Mouse (Mus musculus): ENCODE data around the gene Islr2. TPM values are rescaled to one million over a fixed set of nuclear protein-coding genes. Genes with fewer than 3 reads are reported as not detected.

Gene Islr2
- total RNA-seq, 1 experiment = 12.8 TPM

- Histone ChIP-seq H3K36me3 (ENCODE audit: control insufficient read depth, insufficient read depth, low read length, poor library complexity, severe bottlenecking) (peaks cover 23% of the 10 kb centered on the region), H3K4me3 (ENCODE audit: insufficient read depth in 1 of 2, low read depth in 1 of 2, low read length in 2 of 2, poor library complexity in 1 of 2, severe bottlenecking in 1 of 2) (no peak overlapping the region), H3K9ac (ENCODE audit: insufficient read depth, low read depth, low read length, poor library complexity, severe bottlenecking) (no peak overlapping the region), H3K4me1 (ENCODE audit: control insufficient read depth in 2 of 2, insufficient read depth in 2 of 2, low read length in 2 of 2, poor library complexity in 1 of 2) (peaks cover 22 to 43% of the 10 kb centered on the region in 2 experiments), H3K9me3 (ENCODE audit: control insufficient read depth, insufficient read depth, low read depth, low read length) (no peaks in the 10 kb centered on the region), H3K27ac (ENCODE audit: insufficient read depth, low read depth, low read length, poor library complexity, severe bottlenecking) (no peak overlapping the region)
- TF ChIP-seq HCFC1 (IDR thresholded peaks at IDR 0.05; ENCODE audit: borderline replicate concordance, insufficient read depth, low read length) (no peak), CHD2 (IDR thresholded peaks at IDR 0.05; ENCODE audit: low read depth, low read length) (no peak; the same call in 1 of the 2 replicates), MAFK (IDR thresholded peaks at IDR 0.05; ENCODE audit: insufficient read depth, low read depth, low read length) (no peak), ZC3H11A (IDR thresholded peaks at IDR 0.05; ENCODE audit: borderline replicate concordance, low read depth, low read length) (peak; percentile 27; the same call in 1 of the 2 replicates), ZNF384 (IDR thresholded peaks at IDR 0.05; ENCODE audit: low read depth, low read length) (no peak)
- in situ Hi-C loops (cut with MboI; ENCODE audit: low sequenced_read_pairs in 2 of 2, unreplicated experiment in 2 of 2) = loop anchor here in 1 of 2 experiments (25.0 kb wide), 1 partner anchor 354 kb away; no protein-coding TSS in a partner anchor
- peak; percentile 59 for DNase-seq (ENCODE audit: low read depth, low spot score)
These were observed 12.3 kb upstream of the Islr2 start for GRCm38 (mm10) chr9:58216402-58216801.

DNA sequence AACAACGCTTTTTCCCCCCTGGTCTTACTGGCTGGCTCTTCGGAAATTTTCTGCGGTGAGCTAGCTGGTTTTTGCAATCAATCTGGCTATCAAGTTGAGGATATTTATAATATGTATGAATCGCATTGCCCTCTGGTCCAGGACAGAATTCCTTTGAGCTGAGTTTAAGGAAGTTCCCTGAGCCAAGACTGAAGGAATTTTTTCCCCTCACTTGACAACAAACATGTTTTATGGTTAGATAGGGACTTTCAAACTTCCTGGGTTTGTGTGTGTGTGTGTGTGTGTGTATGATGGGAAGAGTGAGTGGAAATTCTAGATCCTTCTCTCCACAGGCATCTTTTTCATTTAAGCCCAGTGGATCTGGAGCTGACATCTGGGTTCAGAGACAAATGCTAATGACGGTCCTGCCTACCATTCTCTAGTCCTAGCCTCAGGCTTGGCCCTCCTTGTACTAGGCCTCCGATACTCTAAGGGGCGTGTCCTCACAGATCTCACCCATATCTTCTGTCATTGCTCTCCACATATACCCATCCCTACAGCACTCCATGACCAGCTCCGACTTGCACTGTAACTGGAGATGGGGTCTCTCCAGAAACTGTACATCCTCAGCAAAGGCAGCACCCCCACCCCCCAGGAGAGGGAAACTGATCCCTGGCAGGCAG lies 10.5 kb upstream of the Islr2 start:
- H3K27ac ChIP-seq (ENCODE audit: insufficient read depth, low read depth, low read length, poor library complexity, severe bottlenecking) = no peak overlapping the region
- no peaks in the 10 kb centered on the region for H3K9me3 ChIP-seq (ENCODE audit: control insufficient read depth, insufficient read depth, low read depth, low read length)
- in situ Hi-C loops (cut with MboI; ENCODE audit: low sequenced_read_pairs in 2 of 2, unreplicated experiment in 2 of 2) = loop anchor here in 1 of 2 experiments (25.0 kb wide), 1 partner anchor 352 kb away; no protein-coding TSS in a partner anchor
- DNase-seq (ENCODE audit: low read depth, low spot score) = no peak
- no peak overlapping the region for H3K9ac ChIP-seq (ENCODE audit: insufficient read depth, low read depth, low read length, poor library complexity, severe bottlenecking)
- H3K4me1 ChIP-seq (ENCODE audit: control insufficient read depth in 2 of 2, insufficient read depth in 2 of 2, low read length in 2 of 2, poor library complexity in 1 of 2) = peaks cover 29 to 42% of the 10 kb centered on the region in 2 experiments
- no peak for TF ChIP-seq MAFK (IDR thresholded peaks at IDR 0.05; ENCODE audit: insufficient read depth, low read depth, low read length)
- TF ChIP-seq ZNF384 (IDR thresholded peaks at IDR 0.05; ENCODE audit: low read depth, low read length) = no peak
- no peak for TF ChIP-seq CHD2 (IDR thresholded peaks at IDR 0.05; ENCODE audit: low read depth, low read length)
- no peak for TF ChIP-seq ZC3H11A (IDR thresholded peaks at IDR 0.05; ENCODE audit: borderline replicate concordance, low read depth, low read length)
- TF ChIP-seq HCFC1 (IDR thresholded peaks at IDR 0.05; ENCODE audit: borderline replicate concordance, insufficient read depth, low read length) = no peak
- H3K4me3 ChIP-seq (ENCODE audit: insufficient read depth in 1 of 2, low read depth in 1 of 2, low read length in 2 of 2, poor library complexity in 1 of 2, severe bottlenecking in 1 of 2) = no peak overlapping the region
- H3K36me3 ChIP-seq (ENCODE audit: control insufficient read depth, insufficient read depth, low read length, poor library complexity, severe bottlenecking) = peaks cover 10% of the 10 kb centered on the region

DNA sequence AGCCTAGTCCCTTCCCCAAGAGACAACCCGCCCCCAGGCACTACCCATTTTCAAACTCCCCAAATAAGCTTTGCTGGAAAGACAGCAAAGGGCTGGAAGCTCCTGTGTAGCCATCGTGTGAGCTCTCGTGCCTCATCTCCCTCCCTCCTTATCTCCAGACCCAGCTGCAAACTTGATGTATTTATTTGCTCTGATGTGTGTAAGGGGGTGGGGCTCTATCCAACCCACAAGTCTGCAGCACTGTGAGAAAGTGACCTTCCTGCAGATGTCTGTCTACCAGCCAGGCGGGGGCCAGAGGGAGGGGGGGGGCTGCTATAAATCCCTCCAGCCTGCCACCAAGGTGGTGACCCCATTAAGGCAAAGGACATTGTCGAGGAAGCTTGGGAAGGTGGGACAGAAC lies 9.7 kb upstream of the Islr2 start:
- TF ChIP-seq MAFK (IDR thresholded peaks at IDR 0.05; ENCODE audit: insufficient read depth, low read depth, low read length) (no peak), CHD2 (IDR thresholded peaks at IDR 0.05; ENCODE audit: low read depth, low read length) (no peak), ZNF384 (IDR thresholded peaks at IDR 0.05; ENCODE audit: low read depth, low read length) (no peak), HCFC1 (IDR thresholded peaks at IDR 0.05; ENCODE audit: borderline replicate concordance, insufficient read depth, low read length) (no peak), ZC3H11A (IDR thresholded peaks at IDR 0.05; ENCODE audit: borderline replicate concordance, low read depth, low read length) (no peak)
- Histone ChIP-seq H3K9me3 (ENCODE audit: control insufficient read depth, insufficient read depth, low read depth, low read length) (no peaks in the 10 kb centered on the region), H3K36me3 (ENCODE audit: control insufficient read depth, insufficient read depth, low read length, poor library complexity, severe bottlenecking) (peaks cover 3% of the 10 kb centered on the region; the same call in 1 of the 2 replicates), H3K4me1 (ENCODE audit: control insufficient read depth in 2 of 2, insufficient read depth in 2 of 2, low read length in 2 of 2, poor library complexity in 1 of 2) (peaks cover 34 to 38% of the 10 kb centered on the region in 2 experiments), H3K4me3 (ENCODE audit: insufficient read depth in 1 of 2, low read depth in 1 of 2, low read length in 2 of 2, poor library complexity in 1 of 2, severe bottlenecking in 1 of 2) (no peak overlapping the region), H3K27ac (ENCODE audit: insufficient read depth, low read depth, low read length, poor library complexity, severe bottlenecking) (no peak overlapping the region), H3K9ac (ENCODE audit: insufficient read depth, low read depth, low read length, poor library complexity, severe bottlenecking) (no peak overlapping the region)
- no peak for DNase-seq (ENCODE audit: low read depth, low spot score)
- in situ Hi-C loops (cut with MboI; ENCODE audit: low sequenced_read_pairs in 2 of 2, unreplicated experiment in 2 of 2) = loop anchor here in 1 of 2 experiments (25.0 kb wide), 1 partner anchor 352 kb away; no protein-coding TSS in a partner anchor

DNA sequence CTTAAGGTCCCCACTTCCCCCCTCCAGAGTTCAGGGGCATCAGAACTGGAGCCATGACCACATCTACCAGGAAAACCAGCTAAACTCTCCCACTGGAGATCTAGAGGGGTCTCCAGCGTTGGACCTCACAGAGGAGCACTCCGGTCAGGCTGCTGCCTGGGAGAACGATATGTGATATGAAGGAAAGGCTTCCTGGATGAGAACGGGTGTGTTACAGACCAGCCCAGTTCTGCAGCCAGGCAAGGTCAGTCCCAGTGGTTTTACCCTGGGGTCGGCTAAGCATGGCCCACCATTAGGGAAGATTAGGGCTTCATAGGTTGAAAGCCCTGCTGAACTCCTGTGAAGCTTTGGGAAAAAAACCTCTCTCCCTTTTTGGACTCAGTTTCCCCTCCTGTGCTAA lies 9.3 kb upstream of the Islr2 start:
- TF ChIP-seq MAFK (IDR thresholded peaks at IDR 0.05; ENCODE audit: insufficient read depth, low read depth, low read length) (no peak), HCFC1 (IDR thresholded peaks at IDR 0.05; ENCODE audit: borderline replicate concordance, insufficient read depth, low read length) (no peak)
- Histone ChIP-seq H3K9ac (ENCODE audit: insufficient read depth, low read depth, low read length, poor library complexity, severe bottlenecking) (no peak overlapping the region), H3K9me3 (ENCODE audit: control insufficient read depth, insufficient read depth, low read depth, low read length) (no peaks in the 10 kb centered on the region), H3K27ac (ENCODE audit: insufficient read depth, low read depth, low read length, poor library complexity, severe bottlenecking) (no peak overlapping the region), H3K4me3 (ENCODE audit: insufficient read depth in 1 of 2, low read depth in 1 of 2, low read length in 2 of 2, poor library complexity in 1 of 2, severe bottlenecking in 1 of 2) (no peak overlapping the region), H3K36me3 (ENCODE audit: control insufficient read depth, insufficient read depth, low read length, poor library complexity, severe bottlenecking) (no peaks in the 10 kb centered on the region), H3K4me1 (ENCODE audit: control insufficient read depth in 2 of 2, insufficient read depth in 2 of 2, low read length in 2 of 2, poor library complexity in 1 of 2) (peaks cover 33 to 34% of the 10 kb centered on the region in 2 experiments)
- in situ Hi-C loops (cut with MboI; ENCODE audit: low sequenced_read_pairs in 2 of 2, unreplicated experiment in 2 of 2) = loop anchor here in 1 of 2 experiments (25.0 kb wide), 1 partner anchor 351 kb away; no protein-coding TSS in a partner anchor
- no peak for DNase-seq (ENCODE audit: low read depth, low spot score)
